Mouse (Mus musculus) ES-CJ7 (cell line): ENCODE measurements around the gene Snx4.
"Not testable (repeated sequence)": the region's sequence is repeated elsewhere in the genome, so short reads cannot be mapped to it uniquely, and the experiment has no call there.

ENCODE experiments used
- DNase-seq: peaks from one replicate; pipeline ENCODE4 v3.0.0; 2011; ENCODE audit warnings: low read depth, low spot score

Gene Snx4

GRCm38 (mm10) chr16:33251194-33252051 lies at the start of gene Snx4:
TSS of gene Snx4 (plus strand) at chr16:33251442.
- peak; percentile 94 for DNase-seq

GRCm38 (mm10) chr16:33210812-33211211 lies 40.4 kb upstream of the Snx4 start:
- DNase-seq: no peak

GRCm38 (mm10) chr16:33216313-33217003 lies 34.8 kb upstream of the Snx4 start:
- no peak for DNase-seq

GRCm38 (mm10) chr16:33217553-33218085 lies 33.6 kb upstream of the Snx4 start:
- DNase-seq: not testable (repeated sequence)

- DNase-seq: no peak
Observed at GRCm38 (mm10) chr16:33222482-33222881, 28.8 kb upstream of the Snx4 start.

GRCm38 (mm10) chr16:33224381-33224780 lies 26.9 kb upstream of the Snx4 start:
- no peak for DNase-seq

- DNase-seq: no peak
Observed at GRCm38 (mm10) chr16:33234128-33234527, 17.1 kb upstream of the Snx4 start.

- no peak for DNase-seq
Observed at GRCm38 (mm10) chr16:33236151-33236550, 15.1 kb upstream of the Snx4 start.

- DNase-seq: no peak
Observed at GRCm38 (mm10) chr16:33239305-33239704, 11.9 kb upstream of the Snx4 start.

- no peak for DNase-seq
Observed at GRCm38 (mm10) chr16:33242046-33242445, 9.2 kb upstream of the Snx4 start.

- DNase-seq: peak; percentile 60
Observed at GRCm38 (mm10) chr16:33244136-33244691, 7.0 kb upstream of the Snx4 start.

GRCm38 (mm10) chr16:33244933-33245470 lies 6.2 kb upstream of the Snx4 start:
- no peak for DNase-seq

- peak; percentile 18 for DNase-seq
Observed at GRCm38 (mm10) chr16:33246526-33246925, 4.7 kb upstream of the Snx4 start.

GRCm38 (mm10) chr16:33247006-33247405 lies 4.2 kb upstream of the Snx4 start:
- peak; percentile 42 for DNase-seq

GRCm38 (mm10) chr16:33250651-33251120 lies 556 bp upstream of the Snx4 start:
- DNase-seq: no peak

GRCm38 (mm10) chr16:33255601-33256000 lies 4.4 kb downstream of the Snx4 start:
- DNase-seq: no peak

GRCm38 (mm10) chr16:33258530-33258929 lies 7.3 kb downstream of the Snx4 start:
- DNase-seq: no peak

GRCm38 (mm10) chr16:33259824-33260223 lies 8.6 kb downstream of the Snx4 start:
- DNase-seq: no peak

GRCm38 (mm10) chr16:33260825-33261224 lies 9.6 kb downstream of the Snx4 start:
- DNase-seq: no peak

GRCm38 (mm10) chr16:33261584-33262061 lies 10.4 kb downstream of the Snx4 start:
- no peak for DNase-seq

- no peak for DNase-seq
Observed at GRCm38 (mm10) chr16:33262096-33262495, 10.9 kb downstream of the Snx4 start.
